Mouse (Mus musculus): Measurements from ENCODE around the gene Dera.

DNA sequence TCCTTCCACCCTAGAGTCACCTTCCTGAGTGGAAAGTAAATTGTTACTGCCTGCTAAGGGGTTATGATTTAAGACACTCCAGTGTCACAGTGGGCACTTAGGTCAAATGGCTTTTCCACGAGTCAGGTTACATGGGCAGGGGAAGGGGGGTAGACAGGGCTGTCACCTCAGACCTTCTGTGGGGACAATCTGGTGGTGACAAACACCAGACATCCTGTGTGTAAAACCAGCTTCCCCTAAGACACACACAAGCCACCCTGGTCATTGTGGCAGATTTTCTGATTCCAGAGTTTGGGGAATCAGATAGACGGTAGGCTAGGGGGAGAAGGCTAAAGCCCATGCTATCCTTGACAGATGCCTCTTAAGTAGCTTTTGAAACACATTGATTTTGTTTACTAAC lies 41.1 kb downstream of the Dera start:
- no peak for TF ChIP-seq CTCF (IDR thresholded peaks at IDR 0.05; ENCODE audit: low read depth, low read length)
- no peak for TF ChIP-seq POLR2A (IDR thresholded peaks at IDR 0.05; ENCODE audit: borderline replicate concordance, low read depth, low read length)
